Mouse (Mus musculus) midbrain, embryonic 12.5 days (tissue): ENCODE measurements at regions not wholly inside any gene's neighbourhood (a gene's known extent, or its start where the extent isn't known, plus 50 kb on each side); places are given as distances from the start of the nearest gene placed in this dataset.

Experiments used
- ATAC-seq: fragments of 200-750 bp; cut with Nextera tagmentation; 2 replicates; pipeline ENCODE4 v1.8.0; 2017; ENCODE audit warnings: low read depth, moderate TSS enrichment, moderate library complexity; ENCODE audit not compliant: low FRiP score
- H3K27ac ChIP-seq: fragments of 300-500 bp; sonication (generic); replicated peaks from 2 replicates; pipeline ENCODE4 v1.5.1; 2016; ENCODE audit warnings: mild to moderate bottlenecking
- H3K27me3 ChIP-seq: fragments of 300-500 bp; sonication (generic); 2 replicates; pipeline ENCODE4 v1.6.1; 2016; ENCODE audit warnings: mild to moderate bottlenecking
- H3K36me3 ChIP-seq: fragments of 300-500 bp; sonication (generic); 2 replicates; pipeline ENCODE4 v1.6.1; 2016
- H3K4me1 ChIP-seq: fragments of 300-500 bp; sonication (generic); 2 replicates; pipeline ENCODE4 v1.6.1; 2016
- H3K4me2 ChIP-seq: fragments of 300-500 bp; sonication (generic); replicated peaks from 2 replicates; pipeline ENCODE4 v1.6.1; 2016; ENCODE audit warnings: mild to moderate bottlenecking, moderate library complexity
- H3K4me3 ChIP-seq: fragments of 300-500 bp; sonication (generic); 2 replicates; pipeline ENCODE4 v1.5.1; 2016; ENCODE audit warnings: mild to moderate bottlenecking
- H3K9ac ChIP-seq: fragments of 300-500 bp; sonication (generic); replicated peaks from 2 replicates; pipeline ENCODE4 v1.6.1; 2016; ENCODE audit warnings: mild to moderate bottlenecking, moderate library complexity
- H3K9me3 ChIP-seq: fragments of 300-500 bp; sonication (generic); 2 replicates; pipeline ENCODE4 v1.6.1; 2016; ENCODE audit warnings: mild to moderate bottlenecking
- WGBS: fragments of 180-500 bp; shearing (Covaris S2); methylation state at CpG from one replicate; pipeline ENCODE4 v1.1.7; 2016; 5-methylcytosine and 5-hydroxymethylcytosine counted together

DNA sequence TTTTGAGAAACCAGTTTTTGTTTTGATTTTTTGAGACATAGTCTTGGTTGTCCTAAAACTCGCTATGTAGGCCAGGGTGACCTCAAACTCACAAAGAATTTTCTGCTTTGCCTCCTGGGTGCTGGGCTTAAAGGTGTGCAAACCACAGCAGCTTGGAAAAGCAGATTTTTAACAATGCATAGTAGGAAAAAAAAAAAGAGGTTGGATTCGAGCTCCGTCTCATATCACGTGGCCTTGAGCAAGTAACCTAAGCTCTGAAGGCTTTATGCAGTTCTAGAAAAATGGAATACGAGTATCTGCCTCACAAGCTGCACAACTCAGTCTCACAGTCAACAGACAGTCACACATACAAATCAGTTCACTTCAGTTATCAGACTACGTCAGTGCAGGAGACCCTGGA is 90.9 kb downstream of the Spry2 start:
- no peaks in the 10 kb centered on the region for H3K36me3 ChIP-seq
- no peak for ATAC-seq
- H3K4me2 ChIP-seq, result no peak overlapping the region
- H3K4me3 ChIP-seq, result no peak overlapping the region
- H3K9me3 ChIP-seq, result no peaks in the 10 kb centered on the region
- 84% methylated on average over 6 of the region's 6 CpGs for WGBS
- no peaks in the 10 kb centered on the region for H3K27me3 ChIP-seq
- H3K27ac ChIP-seq, result no peak overlapping the region
- no peak overlapping the region for H3K9ac ChIP-seq
- H3K4me1 ChIP-seq, result peaks cover 10% of the 10 kb centered on the region; the same call in 1 of the 2 replicates

DNA sequence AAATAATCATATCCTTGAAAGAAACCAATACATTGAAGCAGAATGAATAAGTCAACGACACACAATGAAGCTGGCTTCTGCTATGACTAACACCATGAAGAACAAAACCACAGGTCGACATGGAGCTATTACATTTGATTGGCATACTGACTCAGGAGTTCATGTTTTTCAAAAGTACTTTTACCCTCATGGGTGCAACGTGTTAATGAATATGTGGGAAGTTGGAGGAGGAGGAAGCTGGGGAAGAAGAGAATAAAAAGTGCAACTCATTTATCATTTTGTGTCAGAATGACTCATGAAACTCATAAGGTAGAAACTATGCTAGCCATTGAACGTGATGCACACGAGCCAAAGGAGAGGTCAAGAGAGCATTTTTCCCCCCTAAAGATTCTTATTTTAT is 91.3 kb downstream of the Spry2 start:
- Histone ChIP-seq H3K4me1 (peaks cover 10% of the 10 kb centered on the region; the same call in 1 of the 2 replicates), H3K4me3 (no peak overlapping the region), H3K9ac (no peak overlapping the region), H3K27me3 (no peaks in the 10 kb centered on the region), H3K36me3 (no peaks in the 10 kb centered on the region), H3K9me3 (no peaks in the 10 kb centered on the region), H3K27ac (no peak overlapping the region), H3K4me2 (no peak overlapping the region)
- WGBS, result 80% methylated on average over 5 of the region's 5 CpGs
- ATAC-seq, result no peak

DNA sequence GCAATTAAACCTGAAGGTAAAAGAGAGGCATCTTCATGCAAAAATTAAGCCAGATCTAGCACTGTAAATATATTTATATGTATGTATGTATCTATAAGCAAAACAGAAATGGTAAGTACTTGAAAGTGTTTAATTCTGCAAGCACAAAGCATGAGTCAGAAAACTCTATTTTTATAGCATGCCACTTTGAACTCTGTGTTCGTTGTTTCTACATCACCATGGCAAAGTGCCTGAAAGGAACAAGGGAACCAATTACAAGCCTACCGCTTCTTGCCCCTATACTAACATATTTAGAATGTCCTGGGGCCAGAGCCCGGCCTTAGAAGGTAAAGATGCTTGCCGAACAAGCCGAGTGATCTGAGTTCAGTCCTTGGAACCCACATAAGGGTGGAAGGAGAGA is 91.9 kb downstream of the Spry2 start:
- H3K9me3 ChIP-seq, result no peaks in the 10 kb centered on the region
- no peaks in the 10 kb centered on the region for H3K36me3 ChIP-seq
- no peaks in the 10 kb centered on the region for H3K27me3 ChIP-seq
- peaks cover 10% of the 10 kb centered on the region; the same call in 1 of the 2 replicates for H3K4me1 ChIP-seq
- H3K27ac ChIP-seq, result no peak overlapping the region
- no peak overlapping the region for H3K4me2 ChIP-seq
- ATAC-seq, result no peak
- H3K9ac ChIP-seq, result no peak overlapping the region
- no peak overlapping the region for H3K4me3 ChIP-seq
- WGBS, result 82% methylated on average over 5 of the region's 5 CpGs

DNA sequence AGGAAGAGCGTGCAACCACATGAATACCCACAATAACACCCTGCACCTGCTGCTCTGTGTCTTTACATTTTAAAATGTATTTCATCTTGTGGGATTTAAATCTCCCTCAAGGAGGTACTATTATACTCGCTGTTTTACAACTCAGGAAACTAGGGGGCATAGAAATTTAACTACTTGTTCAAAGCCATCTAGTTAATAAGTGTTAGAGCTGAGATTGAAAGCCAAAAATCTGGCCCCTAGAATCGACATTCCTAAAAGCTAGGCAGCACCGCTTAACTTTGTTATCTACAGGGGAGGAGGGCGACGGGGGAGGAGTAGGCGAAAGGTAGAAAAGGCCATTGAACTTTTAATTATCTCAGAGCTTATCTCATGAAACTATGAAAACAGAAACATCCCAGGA is 93.3 kb downstream of the Spry2 start:
- Histone ChIP-seq H3K4me2 (no peak overlapping the region; the same call in 1 of the 2 replicates), H3K4me3 (no peak overlapping the region), H3K27me3 (no peaks in the 10 kb centered on the region), H3K27ac (no peak overlapping the region), H3K9ac (no peak overlapping the region), H3K9me3 (no peaks in the 10 kb centered on the region), H3K36me3 (no peaks in the 10 kb centered on the region), H3K4me1 (peaks cover 13% of the 10 kb centered on the region; the same call in 1 of the 2 replicates)
- ATAC-seq, result no peak
- WGBS, result 47% methylated on average over 7 of the region's 7 CpGs

DNA sequence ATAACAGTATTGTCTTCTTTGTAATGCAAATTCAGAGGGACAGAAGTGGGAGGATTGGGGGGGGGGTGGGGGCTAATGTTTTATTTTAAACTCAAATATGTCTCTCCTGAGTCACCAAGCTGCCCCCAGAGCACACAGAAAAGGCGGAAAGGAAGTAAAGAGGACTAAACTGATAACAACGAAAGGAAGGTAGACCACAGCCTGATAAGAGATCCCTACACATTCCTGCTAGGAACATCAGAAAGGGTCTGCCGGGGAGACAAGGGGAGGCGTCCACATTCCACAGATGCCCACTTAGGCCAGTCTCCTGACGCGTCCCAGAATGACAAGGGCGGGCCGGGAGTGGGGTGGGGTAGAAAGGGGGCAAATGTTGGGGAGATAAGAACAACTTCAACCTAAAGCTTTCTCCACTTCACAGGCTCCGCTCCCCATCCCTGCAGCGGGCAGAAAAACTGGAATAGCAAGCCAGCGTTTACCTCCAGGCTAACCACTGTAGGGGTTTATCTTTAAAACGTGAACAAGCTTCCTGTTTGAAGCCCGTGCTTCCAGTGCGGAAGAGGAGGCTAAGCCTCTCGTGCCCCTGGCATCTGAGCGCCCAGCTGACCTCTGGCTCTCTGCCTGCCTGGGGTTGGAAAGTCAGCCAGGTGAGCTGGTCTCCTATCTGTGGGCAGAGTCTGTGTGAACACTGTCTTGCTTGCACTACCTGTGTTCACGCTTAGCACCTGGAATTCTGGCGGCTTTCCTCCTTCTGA is 93.9 kb downstream of the Spry2 start:
- Histone ChIP-seq H3K27ac (no peak overlapping the region), H3K27me3 (no peaks in the 10 kb centered on the region), H3K4me2 (peak overlapping the region; percentile 13; the same call in 1 of the 2 replicates), H3K4me3 (no peak overlapping the region), H3K9ac (no peak overlapping the region), H3K36me3 (no peaks in the 10 kb centered on the region), H3K4me1 (peaks cover 13% of the 10 kb centered on the region; the same call in 1 of the 2 replicates), H3K9me3 (no peaks in the 10 kb centered on the region)
- ATAC-seq, result no peak
- WGBS, result 24% methylated on average over 18 of the region's 18 CpGs

DNA sequence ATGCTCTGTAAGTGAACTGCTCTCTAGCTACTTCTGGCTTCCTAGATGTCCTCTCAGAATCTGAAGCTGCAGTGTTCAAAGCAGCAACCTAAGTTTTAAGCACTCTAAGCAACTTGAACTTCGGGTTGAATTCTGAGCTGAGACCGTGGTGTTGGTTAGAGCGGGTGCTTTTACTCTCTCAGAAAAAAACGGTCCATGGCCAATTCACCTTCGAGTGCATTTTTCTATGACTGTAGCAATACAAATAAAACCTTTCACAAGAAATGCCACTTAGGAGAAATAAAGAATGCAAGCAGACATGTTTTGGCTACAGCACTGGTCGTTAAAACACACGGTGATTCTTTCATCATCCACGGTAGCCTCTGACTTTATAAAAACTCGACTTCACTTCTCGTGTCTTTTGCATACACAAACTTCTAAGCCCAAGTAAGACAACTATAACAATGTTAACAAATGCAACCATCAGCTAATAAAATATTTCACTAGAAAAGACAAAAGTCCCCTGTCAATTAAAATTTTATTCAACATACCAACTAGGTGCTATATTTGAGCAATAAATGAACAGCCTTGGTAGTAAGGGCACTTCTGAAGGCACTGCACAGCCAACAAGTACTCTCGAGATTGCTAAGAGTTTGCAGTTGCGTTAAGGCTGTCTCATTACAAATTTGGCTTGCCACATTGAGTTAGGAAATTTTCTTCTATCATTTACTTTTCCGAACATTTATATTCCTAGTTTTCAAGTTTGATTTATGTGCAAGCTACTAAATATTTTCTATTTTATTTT is 96.3 kb downstream of the Spry2 start:
- no peak for ATAC-seq
- peaks cover 13% of the 10 kb centered on the region; the same call in 1 of the 2 replicates for H3K4me1 ChIP-seq
- H3K4me2 ChIP-seq, result no peak overlapping the region
- no peak overlapping the region for H3K27ac ChIP-seq
- no peaks in the 10 kb centered on the region for H3K9me3 ChIP-seq
- H3K4me3 ChIP-seq, result no peak overlapping the region
- H3K36me3 ChIP-seq, result no peaks in the 10 kb centered on the region
- 87% methylated on average over 13 of the region's 13 CpGs for WGBS
- no peaks in the 10 kb centered on the region for H3K27me3 ChIP-seq
- no peak overlapping the region for H3K9ac ChIP-seq

DNA sequence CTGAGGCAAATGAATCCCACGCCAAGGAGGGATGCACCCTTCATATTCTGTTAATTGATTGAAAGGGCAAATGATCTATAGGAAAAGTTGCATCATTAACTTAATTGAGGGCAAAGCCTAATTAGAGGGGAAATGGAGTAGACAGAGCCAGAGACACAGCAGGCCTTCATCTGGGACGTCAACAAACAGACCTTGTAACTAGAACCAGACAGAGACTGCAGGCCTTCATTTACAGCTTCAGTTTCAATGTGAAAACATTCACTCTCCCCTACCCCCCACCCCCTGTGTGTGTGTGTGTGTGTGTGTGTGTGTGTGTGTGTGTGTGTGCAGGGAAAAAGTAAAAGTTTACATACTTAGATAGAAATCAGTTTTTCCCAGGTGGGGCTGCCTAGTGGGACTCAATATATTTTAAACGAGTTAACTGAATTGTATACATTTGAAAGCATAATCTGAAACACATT is 97.2 kb downstream of the Spry2 start:
- Histone ChIP-seq H3K27me3 (no peaks in the 10 kb centered on the region), H3K4me1 (peaks cover 13% of the 10 kb centered on the region; the same call in 1 of the 2 replicates), H3K9ac (no peak overlapping the region), H3K4me3 (no peak overlapping the region), H3K4me2 (no peak overlapping the region), H3K36me3 (no peaks in the 10 kb centered on the region), H3K9me3 (no peaks in the 10 kb centered on the region), H3K27ac (no peak overlapping the region)
- 54% methylated on average over 3 of the region's 3 CpGs for WGBS
- peak; percentile 16; the same call in 1 of the 2 replicates for ATAC-seq

DNA sequence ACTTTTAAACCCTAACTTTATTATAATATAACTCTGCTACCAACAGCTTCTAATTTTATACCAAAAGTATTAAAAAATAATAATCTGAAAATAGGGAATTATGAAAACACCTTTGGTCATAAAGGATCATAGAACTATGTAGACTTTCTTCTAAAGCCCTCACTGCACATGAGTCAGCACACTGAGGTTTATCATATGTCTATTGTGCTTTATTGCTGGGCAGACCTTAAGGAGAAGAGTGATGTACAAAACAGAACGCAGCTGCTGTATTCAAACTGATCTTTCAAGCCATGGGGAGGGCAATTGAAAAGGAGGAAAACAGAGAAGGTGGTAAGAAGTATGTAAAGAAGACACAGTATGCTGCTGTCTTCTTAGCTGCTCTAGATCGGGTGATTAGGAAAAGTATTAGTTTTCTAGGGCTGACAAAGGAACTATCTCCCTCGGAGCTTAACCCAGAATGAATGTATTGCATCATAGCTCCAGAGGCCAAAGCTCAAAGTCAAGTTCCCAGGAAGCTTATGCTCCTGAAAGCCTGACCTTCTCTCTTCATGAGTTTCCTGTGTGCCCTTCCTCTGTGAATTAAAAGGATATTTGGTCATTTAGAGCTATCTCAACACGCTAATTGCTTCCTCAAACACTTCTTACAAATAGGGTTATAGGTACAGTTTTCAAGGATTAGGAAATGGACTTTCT is 103.5 kb downstream of the Spry2 start:
- WGBS, result 82% methylated on average over 4 of the region's 4 CpGs
- no peak overlapping the region for H3K4me2 ChIP-seq
- H3K4me1 ChIP-seq, result no peaks in the 10 kb centered on the region
- H3K27me3 ChIP-seq, result no peaks in the 10 kb centered on the region
- H3K9me3 ChIP-seq, result no peaks in the 10 kb centered on the region
- H3K36me3 ChIP-seq, result no peaks in the 10 kb centered on the region
- H3K9ac ChIP-seq, result no peak overlapping the region
- ATAC-seq, result no peak
- H3K4me3 ChIP-seq, result no peak overlapping the region
- H3K27ac ChIP-seq, result no peak overlapping the region

DNA sequence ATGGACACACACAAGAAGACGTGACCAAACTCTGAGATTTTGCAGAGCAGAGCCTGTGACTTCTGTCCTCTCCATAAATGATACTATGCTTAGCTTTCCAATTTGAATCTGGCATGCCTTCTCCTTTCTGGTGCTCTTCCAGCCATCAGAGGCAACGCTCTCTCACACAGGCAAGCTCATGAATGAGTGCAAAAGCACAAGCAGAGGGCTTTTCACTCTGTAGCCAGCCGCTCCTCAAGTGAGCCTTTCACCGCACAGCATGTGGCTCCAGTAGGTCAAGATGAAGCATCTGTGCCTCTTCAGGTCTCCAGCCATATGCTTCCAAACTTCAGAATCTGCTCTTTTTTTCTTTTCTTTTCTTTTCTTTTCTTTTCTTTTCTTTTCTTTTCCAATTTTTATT is 106.2 kb downstream of the Spry2 start:
- no peak overlapping the region for H3K9ac ChIP-seq
- WGBS, result 90% methylated on average over 4 of the region's 4 CpGs
- H3K4me2 ChIP-seq, result no peak overlapping the region
- no peak overlapping the region for H3K4me3 ChIP-seq
- H3K9me3 ChIP-seq, result no peaks in the 10 kb centered on the region
- H3K27ac ChIP-seq, result no peak overlapping the region
- ATAC-seq, result no peak
- no peaks in the 10 kb centered on the region for H3K4me1 ChIP-seq
- H3K36me3 ChIP-seq, result no peaks in the 10 kb centered on the region
- no peaks in the 10 kb centered on the region for H3K27me3 ChIP-seq

DNA sequence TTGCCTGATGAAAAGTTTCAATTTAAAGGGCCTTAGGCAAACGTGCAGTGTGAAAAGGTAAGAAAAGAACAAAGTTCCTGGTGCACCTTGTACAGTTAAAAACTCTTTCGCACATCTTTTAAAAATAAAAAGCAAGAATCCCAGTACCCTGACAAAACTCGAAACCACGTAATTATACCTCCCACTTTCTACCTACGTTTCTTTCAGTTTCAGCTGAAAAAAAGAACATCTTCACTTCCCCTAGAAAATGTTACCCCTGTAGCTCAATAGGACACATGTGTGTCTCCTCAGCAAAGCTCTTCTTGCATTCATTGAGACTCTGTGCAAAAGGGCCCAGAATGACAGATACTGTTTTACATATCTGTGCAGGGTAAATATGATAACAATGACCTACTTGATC is 113.2 kb downstream of the Spry2 start:
- H3K27me3 ChIP-seq, result no peaks in the 10 kb centered on the region
- WGBS, result 85% methylated on average over 5 of the region's 5 CpGs
- no peak overlapping the region for H3K27ac ChIP-seq
- no peak overlapping the region for H3K9ac ChIP-seq
- no peak overlapping the region for H3K4me2 ChIP-seq
- no peaks in the 10 kb centered on the region for H3K4me1 ChIP-seq
- H3K4me3 ChIP-seq, result no peak overlapping the region
- 0 out of 2 replicates have a peak, but pooled peaks cover 3% of the 10 kb centered on the region for H3K9me3 ChIP-seq
- no peaks in the 10 kb centered on the region for H3K36me3 ChIP-seq
- ATAC-seq, result no peak

DNA sequence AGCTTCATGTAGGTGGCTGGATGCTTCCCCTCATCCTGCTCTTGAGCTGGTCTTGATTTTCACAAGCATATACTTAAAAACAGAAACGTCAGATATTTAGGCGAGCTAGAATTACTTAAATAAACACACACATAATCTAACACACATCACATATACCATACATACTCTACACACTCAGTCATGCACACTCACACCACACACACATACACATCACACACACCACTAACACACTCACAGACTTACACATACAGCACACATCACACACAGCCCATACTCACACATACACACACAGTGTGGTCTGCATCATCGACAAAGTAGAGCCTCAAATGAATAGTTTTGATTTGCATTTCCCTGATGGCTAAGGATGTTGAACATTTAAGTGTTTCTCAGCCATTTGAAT is 116.9 kb downstream of the Spry2 start:
- Histone ChIP-seq H3K36me3 (no peaks in the 10 kb centered on the region), H3K9ac (no peak overlapping the region), H3K27ac (no peak overlapping the region), H3K4me2 (no peak overlapping the region), H3K27me3 (no peaks in the 10 kb centered on the region), H3K4me3 (no peak overlapping the region), H3K4me1 (no peaks in the 10 kb centered on the region), H3K9me3 (0 out of 2 replicates have a peak, but pooled peaks cover 3% of the 10 kb centered on the region)
- no peak for ATAC-seq
- 84% methylated on average over 3 of the region's 3 CpGs for WGBS

DNA sequence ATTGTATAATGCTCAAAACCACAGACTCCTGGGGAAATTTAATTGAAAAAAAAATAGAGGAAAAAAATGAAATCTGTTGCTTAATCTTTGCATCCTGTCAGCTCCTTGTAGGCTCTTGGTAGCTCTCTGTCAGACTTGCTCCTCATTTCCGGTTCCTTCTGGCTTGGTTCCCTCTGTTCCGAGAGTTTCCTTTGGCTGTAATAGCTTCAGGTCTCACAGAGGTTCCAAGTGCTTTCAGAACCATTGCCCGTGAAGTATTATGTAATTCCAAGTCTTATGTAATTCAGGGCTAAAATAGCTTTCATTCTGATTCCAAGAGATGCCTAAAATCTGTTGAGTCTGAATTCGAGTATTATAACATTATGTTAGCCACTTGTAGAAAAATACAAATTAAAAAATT is 117.3 kb downstream of the Spry2 start:
- Histone ChIP-seq H3K27me3 (no peaks in the 10 kb centered on the region), H3K4me2 (no peak overlapping the region), H3K36me3 (no peaks in the 10 kb centered on the region), H3K9ac (no peak overlapping the region), H3K9me3 (0 out of 2 replicates have a peak, but pooled peaks cover 3% of the 10 kb centered on the region), H3K4me3 (no peak overlapping the region), H3K27ac (no peak overlapping the region), H3K4me1 (no peaks in the 10 kb centered on the region)
- ATAC-seq, result no peak
- 80% methylated on average over 4 of the region's 4 CpGs for WGBS
